Mouse (Mus musculus): Measurements from ENCODE around the gene Gnb1l.
A peak's percentile ranks its signal among the peaks of the same experiment; 100 is the strongest.

The Gnb1l gene

DNA sequence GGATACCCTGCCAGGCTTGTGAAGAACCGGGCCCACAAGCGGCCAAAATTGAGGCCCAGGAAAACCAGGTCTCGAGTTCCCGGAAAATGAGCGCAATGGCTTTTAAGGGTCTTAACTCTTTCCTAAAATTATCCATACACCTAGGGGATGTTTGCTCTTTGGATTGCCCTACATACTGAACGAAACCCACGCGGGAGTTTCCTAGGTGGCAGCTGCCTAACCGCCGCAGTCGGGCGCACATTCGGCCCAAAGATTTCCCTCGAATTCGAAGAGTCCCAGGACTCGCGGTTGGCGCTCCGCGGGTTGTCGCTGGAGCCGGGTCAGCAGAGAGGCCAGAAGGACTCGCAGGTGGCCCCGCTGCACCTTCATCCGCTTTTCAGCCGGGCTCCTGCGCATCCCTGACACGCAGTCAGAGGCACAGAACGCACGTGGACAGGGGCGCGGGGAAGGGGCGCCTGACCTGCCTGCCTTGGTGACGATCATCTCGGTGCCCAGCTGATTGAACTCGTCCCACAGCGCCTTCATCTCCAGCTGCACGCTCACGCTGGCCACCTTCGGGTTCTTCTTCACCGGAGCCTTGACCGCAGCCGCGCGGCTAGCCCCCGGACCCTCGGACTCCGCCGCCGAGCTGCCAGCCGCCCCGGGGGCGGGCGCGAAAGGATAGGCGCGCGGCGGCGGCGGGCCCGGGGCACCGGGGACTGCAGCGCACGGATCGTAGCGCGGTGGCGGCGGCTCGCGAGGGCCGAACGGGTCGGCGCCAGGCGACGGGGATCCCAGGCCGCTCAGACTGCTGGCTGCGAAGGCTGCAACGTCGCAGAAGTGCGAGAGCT, 87.8 kb downstream of the Gnb1l start:
- DNase-seq (ENCODE audit: low read depth, low spot score), result peak; percentile 29

DNA sequence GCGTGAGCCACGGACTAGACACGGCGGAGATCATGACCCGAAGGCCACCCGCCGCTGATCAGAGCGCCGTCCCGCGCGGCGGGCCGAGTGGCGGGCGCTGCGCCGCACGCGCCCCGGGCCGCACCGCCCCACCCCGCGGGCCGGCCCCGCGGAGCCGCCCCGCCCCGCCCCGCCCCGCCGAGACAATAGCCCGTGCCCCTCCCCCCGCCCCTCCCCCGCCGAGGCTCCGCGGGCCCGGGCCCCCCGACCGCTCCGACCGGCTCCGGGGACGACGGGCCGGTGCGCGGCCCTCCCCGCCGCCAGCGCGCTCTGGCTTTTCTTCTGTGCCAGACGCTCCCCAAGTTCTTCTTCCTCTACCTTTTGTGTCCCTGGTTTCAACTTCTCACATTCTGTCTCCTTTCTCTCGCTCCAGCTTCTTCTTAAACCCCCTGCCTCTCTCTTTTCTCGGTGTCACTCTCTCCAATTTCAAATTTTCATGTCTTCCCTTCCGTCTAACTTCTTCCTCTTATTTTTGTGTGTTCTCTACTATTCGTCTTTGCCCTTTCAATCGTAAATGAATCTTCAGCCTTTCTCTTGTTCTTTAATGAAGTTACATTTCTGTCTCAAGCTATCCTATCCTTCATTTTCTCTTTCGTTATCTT, 88.5 kb downstream of the Gnb1l start:
- DNase-seq (ENCODE audit: low read depth, low spot score), result peak; percentile 50

DNA sequence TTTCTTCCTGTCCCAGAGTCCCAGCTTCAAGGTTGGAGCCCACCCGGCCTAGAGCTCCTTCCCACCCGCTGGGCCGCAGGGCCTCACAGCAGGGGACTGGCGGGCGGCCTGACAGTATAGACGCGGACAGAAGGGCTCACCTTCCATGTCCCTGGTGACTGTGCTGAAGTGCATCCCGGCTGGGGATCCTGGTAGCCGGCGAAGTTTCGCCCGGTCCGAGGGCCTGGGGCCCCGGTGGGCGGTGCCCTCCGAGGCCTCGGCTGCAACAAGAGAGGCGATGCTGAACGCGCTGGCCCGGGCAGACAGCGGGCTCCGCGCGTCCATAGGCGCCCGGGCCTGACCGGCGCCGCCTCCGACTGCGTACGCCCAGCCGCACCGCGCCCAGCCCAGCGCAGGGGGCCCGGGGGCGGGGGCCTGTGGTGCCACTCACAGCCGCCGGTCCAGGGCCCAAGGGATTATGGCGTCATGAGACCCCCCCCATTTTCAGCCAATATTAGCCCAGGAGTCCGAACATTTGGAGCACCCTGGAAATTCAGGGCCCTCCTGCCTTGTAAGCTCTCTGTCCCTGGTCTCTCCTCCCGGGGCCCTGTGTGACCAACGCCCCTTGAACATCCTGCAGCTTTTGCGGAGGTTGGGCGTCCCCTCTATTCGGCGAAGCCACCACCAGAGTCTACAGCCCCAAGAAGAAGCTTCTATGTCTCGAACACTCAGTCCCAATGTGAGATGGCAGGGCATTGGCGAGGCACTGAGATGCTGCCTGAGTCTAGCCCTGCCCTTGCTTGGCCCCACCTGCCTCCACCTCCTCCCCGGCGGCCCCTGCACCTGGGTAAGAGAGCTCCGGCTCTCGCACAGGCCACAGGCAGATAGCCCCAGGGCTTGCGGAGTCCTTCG, 89.6 kb downstream of the Gnb1l start:
- DNase-seq (ENCODE audit: low read depth, low spot score), result peak; percentile 48

DNA sequence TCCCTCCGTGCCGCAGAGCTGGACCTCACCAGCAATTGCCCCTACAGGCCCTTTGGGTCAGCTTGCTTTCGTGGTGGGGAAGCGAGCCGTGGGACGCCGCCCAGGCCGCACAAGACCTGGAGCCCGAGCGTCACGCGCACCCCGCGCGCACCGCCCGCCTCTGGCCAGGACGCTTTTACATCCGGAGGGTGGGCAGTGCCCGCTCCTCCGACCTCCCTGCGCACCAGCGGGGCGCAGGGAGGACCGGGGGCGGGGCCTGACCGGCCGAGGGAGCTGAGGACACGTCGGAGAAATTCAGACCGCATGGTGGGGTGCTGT, 90.2 kb downstream of the Gnb1l start:
- DNase-seq (ENCODE audit: low read depth, low spot score), result no peak

DNA sequence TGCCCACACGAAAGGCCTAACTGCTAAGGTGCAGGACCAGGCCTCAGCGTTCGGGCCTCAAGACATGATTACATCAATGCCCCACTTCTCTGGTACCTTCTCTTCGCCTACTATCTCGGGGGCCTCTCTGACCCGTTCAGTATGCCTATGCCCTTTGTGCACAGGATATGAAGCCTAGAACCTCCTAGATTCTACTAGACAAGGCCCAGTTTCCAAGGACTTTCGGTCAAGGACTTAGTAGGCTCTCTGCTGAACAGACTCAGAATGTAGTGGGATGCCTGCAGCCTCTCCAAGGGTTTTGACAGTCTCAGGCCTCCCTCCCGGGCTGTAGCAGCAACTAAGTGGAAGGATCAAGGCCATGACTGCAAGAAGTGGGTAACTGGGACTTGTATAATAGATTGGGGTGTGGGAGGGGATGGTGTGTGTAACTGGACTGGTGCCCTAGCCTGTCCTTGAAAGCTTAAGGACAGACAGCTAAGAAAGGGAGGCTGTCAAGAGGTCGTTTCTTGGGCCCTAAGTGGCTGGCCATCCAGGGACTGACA, 90.6 kb downstream of the Gnb1l start:
- DNase-seq (ENCODE audit: low read depth, low spot score), result no peak

DNA sequence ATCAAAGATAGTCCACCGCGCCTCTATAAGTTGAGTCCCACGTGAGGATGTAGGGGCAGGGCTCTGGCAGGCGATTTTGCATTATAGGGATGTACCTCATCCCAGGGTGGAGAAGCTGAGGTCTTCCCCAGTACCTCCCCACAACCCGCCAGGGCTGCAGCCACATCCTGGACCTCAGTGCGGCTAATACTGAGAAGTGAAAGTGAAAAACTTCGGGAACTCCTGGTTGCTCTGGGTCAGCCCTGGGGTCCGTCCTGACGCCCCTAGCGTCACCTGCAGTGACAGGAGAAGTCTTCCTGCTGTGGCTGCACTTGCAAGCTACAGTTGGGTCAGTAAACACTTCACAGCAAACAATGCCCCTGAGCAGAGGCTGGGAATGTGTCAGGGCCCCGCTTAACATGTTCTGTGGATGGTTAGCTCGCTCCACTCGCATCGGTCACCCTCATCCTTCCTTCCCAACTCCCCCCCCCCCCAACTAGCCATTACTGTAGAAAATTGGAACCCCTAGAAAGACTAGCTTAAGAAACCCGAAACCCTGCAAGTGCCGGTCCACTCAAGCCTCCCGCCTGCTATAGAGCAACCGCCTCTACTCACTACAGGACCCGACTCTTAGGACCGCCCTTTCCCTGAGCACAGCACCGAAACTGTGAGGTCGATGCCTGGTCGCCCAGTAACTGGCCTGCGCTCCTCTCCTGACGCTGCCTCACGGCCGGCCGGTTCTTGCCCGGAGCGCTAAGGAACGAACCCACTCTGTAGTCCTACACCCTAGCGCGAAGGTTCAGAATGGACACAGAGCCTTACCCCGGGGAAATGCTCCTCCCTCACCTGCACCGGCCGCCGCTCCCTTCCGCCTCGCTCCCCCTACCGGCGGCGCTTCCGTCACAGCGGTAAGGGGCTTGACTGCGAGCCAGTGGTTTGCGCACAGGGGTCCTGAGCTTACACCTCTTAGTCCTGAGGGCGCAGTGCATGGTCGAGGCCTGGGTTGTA, 91.6 kb downstream of the Gnb1l start, which contains the start of gene Tbx1:
Tbx1 (minus strand) TSS at position 868 of the 987 bp plus-strand sequence.
- DNase-seq (ENCODE audit: low read depth, low spot score), result peak; percentile 58

DNA sequence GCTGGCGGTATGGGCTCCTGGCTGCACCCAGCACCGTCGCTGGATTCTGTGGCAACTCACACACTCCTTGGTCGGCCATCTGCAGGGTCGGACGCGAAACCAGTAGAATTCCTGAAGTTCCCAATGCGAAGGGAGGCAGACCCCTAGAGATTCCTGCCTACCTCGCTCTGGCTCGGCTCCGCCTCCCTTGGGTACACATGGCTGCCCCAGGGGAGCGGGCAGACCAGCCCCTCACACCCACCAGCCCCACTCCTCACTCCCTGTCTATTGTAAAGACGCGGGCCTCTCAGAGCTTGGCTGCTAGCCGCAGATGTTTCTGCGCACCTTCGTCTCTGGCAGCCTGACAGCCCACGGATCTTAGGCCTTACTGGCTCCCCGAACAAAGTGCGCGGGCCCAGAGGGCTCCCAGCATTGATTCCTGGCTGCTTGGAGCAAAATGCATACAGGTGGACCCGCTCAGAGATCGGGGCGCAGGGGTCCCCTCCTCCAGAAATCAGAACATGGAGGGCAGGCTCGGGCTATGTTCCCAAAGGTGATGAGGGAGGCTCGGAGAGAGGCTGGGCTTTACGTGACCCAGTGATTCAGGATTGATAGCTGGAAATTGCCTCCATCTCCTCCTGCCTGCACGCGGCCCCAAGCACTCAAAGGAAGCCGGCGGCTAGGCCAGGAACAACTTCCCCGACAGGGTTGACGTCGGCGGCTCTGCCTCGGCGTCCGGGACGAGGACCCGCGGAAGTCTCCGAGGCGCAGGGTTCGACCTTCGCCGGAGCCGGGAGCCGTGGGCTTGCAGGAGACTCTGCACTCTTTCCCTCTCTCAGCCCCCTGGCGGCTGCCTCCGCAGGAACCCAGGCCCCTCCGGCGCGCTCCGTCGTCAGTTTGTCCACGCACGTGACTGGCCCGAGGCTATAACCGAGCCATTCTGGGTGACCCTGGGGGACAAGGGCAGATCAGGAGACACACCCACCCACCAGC, 92.8 kb downstream of the Gnb1l start:
- DNase-seq (ENCODE audit: low read depth, low spot score), result peak; percentile 59

DNA sequence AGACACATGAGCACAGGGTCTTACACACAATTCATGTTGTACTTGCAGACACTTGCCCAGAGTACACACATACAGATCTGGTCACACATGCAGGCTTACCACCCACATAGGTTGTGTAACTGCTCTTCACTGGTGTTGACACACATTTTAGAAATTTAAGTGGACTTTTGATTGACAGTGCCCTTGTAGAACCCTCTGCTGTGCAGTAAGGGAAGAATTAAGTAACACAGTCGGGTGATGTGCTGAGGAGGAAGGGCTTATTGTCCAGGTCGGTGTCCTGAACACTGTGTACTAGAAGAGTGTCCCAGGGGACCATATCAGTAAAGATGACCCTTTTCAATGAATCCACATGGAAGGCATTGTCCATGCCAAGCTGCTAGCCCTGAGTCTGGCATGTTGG, 95.4 kb downstream of the Gnb1l start:
- no peak for DNase-seq (ENCODE audit: low read depth, low spot score)

DNA sequence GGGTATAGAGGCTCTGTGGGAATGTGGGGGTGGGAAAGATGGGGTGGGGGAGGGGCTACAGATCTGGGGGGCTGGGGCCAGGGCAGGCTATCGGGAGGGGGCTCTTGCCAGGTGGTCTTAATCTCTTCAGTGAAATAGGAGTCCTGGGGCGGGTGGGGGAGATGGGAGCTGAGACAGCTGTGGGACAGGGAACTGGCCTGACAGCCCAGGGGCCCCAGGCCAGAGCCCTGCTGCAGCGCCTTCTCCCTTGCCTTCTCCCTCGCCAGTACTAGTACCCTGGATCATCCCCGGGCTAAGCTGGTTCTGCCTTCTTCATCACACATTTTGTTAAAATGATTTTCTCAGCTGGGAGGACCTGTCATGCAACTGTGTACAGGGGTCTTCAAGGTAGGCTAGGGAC, 97.7 kb downstream of the Gnb1l start:
- DNase-seq (ENCODE audit: low read depth, low spot score), result no peak

DNA sequence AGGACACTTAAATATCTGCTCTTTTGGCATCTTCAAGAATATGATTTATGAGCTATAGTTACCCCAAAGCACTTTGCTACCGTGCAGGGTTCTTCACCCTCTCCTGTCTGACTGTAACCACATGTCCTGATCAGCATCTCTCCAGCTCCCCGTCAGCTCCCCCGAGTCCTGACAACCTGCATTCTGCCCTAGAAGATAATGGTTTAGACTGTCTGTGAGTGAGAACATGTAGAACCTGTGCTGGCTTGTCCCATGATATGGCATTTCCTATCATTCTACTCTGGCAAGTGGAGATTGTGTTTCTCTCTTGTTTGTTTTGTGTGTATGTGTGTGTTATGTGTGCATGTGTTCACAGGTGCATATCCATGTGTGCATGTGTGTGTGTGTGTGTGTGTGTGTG, 99.5 kb downstream of the Gnb1l start:
- DNase-seq (ENCODE audit: low read depth, low spot score), result no peak

DNA sequence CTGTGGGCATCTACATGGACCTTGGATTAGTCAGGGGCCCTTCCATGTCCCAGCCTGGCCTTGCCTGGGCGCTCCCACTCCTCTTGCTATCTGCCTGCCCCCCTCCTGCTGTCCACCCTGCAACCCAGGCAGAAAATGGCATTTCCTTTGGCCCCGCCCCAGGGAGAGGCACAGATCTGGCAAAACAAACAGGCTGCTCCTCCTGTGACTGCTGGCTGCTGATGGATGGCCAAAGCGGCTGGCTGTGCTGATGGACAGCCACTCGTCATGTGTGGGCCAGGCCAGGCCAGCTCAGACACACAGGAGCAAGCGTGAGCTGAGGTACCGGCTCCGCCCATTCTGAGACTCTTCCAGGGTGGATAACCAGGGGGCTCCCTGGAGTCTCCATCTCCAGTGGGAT, 102.9 kb downstream of the Gnb1l start:
- DNase-seq (ENCODE audit: low read depth, low spot score), result no peak

DNA sequence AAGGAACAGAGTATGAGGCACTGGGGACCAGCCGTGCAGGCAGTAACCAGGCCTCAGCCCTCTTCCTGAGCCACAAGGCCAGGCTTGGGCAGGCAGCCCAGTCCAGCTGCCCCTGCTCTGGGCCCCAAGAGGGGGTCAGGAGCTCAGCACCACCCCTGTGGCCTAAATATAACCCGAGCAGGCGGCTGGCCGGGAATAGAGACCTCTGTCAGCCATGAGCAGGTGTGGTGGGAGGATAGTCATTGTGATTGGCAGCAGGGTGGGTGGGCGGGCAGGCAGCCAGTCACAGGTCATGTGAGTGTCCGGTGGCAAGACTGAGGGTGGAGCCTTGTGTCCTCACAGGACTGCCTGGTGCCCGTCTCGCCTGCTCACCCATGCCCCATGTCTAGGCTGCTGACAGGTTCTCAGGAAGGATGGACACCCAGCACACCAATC, 105.8 kb downstream of the Gnb1l start:
- DNase-seq (ENCODE audit: low read depth, low spot score), result no peak

DNA sequence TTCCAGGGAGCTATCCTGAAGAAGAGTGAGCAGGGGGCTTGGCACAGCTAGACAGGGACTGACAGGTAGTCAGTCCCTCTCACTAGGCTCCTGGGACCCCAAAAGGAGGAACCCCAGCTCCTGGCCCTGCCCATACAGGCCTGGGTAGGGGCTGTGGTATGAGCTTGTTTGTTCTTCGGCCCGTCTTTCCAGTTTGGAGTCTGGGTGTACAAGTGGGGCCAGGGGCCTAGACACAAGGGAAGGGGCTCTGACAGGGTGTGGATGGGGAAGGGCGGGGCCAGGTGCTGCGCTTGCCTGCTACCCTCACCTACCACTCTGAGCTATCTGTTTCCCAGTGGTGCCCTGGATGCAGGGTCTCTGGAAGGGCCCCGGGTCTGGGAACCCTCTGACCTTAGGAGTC, 107.2 kb downstream of the Gnb1l start:
- no peak for DNase-seq (ENCODE audit: low read depth, low spot score)

DNA sequence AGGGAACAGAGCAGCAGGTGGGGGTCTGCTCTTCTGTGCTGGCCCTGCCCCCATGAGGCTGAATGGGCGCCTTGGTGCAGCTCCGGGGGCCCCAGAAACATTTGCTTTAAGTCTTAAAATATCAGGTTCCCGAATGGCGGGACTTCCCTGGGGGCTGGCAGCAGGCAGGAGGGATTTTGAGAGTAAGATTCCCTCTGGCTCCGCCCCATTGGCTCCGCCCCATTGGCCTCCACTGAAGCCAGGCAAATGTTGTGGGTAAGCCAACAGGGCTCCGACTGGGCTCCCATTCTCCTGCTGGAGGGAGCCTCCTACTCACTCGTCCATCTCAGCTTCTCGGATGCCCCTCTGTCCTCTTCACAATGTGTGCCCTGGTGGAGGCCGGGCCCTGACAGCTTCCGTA, 109.7 kb downstream of the Gnb1l start:
- DNase-seq (ENCODE audit: low read depth, low spot score), result peak; percentile 58

DNA sequence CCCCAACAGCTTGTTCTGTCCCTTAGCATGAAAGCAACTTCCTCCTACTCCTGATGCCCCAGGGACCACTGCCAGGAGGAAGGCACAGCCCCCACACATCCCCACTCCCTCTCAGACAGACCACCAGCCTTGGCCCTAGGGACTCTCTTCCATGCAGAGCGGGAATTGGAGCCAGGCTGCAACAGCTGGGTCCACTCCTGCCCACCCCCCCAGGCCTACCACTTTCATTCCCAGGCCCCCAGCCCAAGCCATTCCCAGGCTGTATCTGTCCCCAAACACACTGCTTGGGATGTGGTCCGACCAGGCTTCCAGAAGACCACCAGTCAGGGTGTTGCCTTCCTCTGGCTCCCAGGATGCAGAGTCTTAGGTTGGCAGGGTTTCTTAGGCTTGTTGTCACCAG, 110.6 kb downstream of the Gnb1l start:
- DNase-seq (ENCODE audit: low read depth, low spot score), result no peak

DNA sequence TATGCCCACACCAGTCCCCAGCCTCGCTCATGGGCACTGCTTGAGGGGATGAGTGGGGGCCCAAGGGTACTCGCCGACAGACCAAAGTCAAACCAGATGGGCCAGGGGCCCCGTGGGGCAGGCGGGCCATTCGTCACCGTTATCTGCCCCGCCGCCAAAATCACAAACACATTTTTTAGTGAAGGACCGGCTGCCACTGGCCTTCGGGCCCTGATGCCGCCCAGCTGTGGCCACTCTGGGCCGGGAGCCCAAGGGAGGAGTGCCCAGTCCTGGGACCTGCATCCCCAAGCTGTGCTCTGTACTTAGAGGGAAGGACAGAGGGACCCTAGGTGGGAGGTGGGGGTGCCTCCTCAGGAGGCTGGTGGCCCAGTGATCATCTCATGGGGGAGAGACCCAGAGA, 113.2 kb downstream of the Gnb1l start:
- DNase-seq (ENCODE audit: low read depth, low spot score), result no peak

DNA sequence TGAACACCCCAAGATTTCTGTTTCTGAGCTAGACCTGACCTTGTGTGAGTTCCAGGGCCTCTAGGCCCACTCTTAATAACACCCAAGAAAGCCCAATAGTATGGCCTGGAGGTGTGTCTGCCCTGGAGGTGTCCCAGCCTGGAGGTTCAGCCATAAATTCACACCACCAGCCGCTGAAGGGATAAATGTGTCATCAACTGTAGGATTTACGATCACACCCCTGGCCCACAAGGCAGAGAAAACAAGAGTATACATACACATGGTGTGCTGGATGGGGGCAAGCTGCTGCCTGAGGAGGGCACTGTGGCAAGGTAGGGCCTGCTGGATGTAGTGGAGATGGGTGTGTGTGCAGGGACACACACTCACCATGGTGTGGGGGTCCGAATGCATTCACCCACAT, 114.8 kb downstream of the Gnb1l start:
- no peak for DNase-seq (ENCODE audit: low read depth, low spot score)

Measured in R1 (cell line).